Mouse (Mus musculus): ENCODE measurements around the gene Glce. TPM values are rescaled to one million over a fixed set of nuclear protein-coding genes. Genes with fewer than 3 reads are reported as not detected.

Gene Glce
- total and polyA plus RNA-seq, 3 experiments: 7.4 to 16.4 (median 13.1) TPM

DNA sequence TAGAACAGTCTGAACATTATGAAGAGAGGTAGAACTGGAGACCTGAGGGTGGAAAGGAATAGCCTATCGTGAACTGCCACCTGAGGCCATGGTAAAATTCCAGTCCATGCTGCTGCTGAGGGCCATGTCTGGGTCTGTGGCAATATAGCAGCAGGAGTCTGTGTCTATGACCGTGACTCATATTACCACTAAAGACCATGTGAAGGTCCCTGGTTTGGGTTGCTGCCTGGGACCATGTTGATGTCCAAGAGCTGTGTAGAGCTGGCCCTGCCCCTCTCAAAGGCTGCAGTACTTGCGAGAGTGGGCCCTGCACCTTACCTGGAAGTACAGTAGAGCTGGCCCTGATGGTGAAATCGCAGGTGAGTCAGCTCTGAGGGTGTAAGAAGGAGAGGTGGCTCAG lies 37.6 kb downstream of the Glce start:
- Histone ChIP-seq H3K4me2 (ENCODE audit: insufficient read depth, low read depth, poor library complexity, severe bottlenecking) (no peak overlapping the region), H3K9ac (ENCODE audit: insufficient read depth, low read depth) (no peak overlapping the region), H3K4me3 (replicated peaks in 1 of 3; ENCODE audit: low read depth in 2 of 3, low read length in 2 of 3, poor library complexity in 1 of 3) (no peak overlapping the region), H3K27ac (ENCODE audit: insufficient read depth, low read depth) (no peak overlapping the region), H3K79me2 (replicated peaks; ENCODE audit: control insufficient read depth, extremely low read depth, insufficient read depth, poor library complexity, severe bottlenecking) (no peaks in the 10 kb centered on the region), H3K36me3 (replicated peaks in 1 of 2; ENCODE audit: control insufficient read depth in 1 of 2, insufficient read depth in 1 of 2, low read length in 1 of 2) (peaks cover 7 to 11% of the 10 kb centered on the region in 2 experiments), H3K4me1 (ENCODE audit: control insufficient read depth in 1 of 2, insufficient read depth in 2 of 2) (peaks cover 0 to 8% of the 10 kb centered on the region in 2 experiments; a peak in 2 of 4 replicates), H3K27me3 (replicated peaks) (no peaks in the 10 kb centered on the region), H3K9me3 (replicated peaks; ENCODE audit: low read length) (no peaks in the 10 kb centered on the region)
- dilution Hi-C loops (cut with MboI; ENCODE audit: extremely low pct_ligation_motif_present, extremely low pct_unique_long_range_greater_than_20kb, low sequenced_read_pairs) (no loop called here), in situ Hi-C loops (cut with MboI; ENCODE audit: low pct_ligation_motif_present, low pct_unique_long_range_greater_than_20kb, low sequenced_read_pairs) (no loop called here)
- TF ChIP-seq SIN3A (IDR thresholded peaks at IDR 0.05; ENCODE audit: low read length) (no peak), POLR2A (IDR thresholded peaks at IDR 0.05; ENCODE audit: low read depth, low read length) (no peak), IRF4 (IDR thresholded peaks at IDR 0.05; ENCODE audit: low read depth, low read length) (no peak), MYC (IDR thresholded peaks at IDR 0.05; ENCODE audit: low read depth, low read length) (no peak), GABPA (IDR thresholded peaks at IDR 0.05; ENCODE audit: insufficient replicate concordance, low read depth, low read length) (no peak), MAZ (IDR thresholded peaks at IDR 0.05; ENCODE audit: low read depth, low read length) (no peak)
- DNase-seq (ENCODE audit: extremely low read depth): no peak

DNA sequence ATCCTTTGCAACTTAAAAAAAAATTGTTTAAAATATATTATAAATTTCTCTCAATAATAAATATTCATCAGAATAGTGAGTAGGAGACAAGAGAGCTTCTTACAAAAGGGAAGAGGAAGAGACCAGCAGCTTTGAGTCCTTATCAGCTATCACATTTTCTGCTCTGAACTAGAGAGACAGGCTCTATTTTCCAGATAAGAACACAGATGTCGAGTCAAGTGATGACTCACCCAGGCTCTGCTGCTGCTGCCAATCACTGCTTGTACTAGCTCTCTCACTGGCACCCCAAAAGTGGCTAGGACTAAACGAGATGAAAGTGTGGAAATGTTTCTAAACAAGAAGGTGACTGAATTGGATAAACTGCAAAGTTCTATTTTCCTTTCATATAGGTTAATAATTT lies 39.5 kb downstream of the Glce start:
- Histone ChIP-seq H3K9me3 (replicated peaks; ENCODE audit: low read length) (no peaks in the 10 kb centered on the region), H3K79me2 (replicated peaks; ENCODE audit: control insufficient read depth, extremely low read depth, insufficient read depth, poor library complexity, severe bottlenecking) (no peaks in the 10 kb centered on the region), H3K27ac (ENCODE audit: insufficient read depth, low read depth) (no peak overlapping the region), H3K9ac (ENCODE audit: insufficient read depth, low read depth) (no peak overlapping the region), H3K4me3 (replicated peaks in 1 of 3; ENCODE audit: low read depth in 2 of 3, low read length in 2 of 3, poor library complexity in 1 of 3) (no peak overlapping the region), H3K36me3 (replicated peaks in 1 of 2; ENCODE audit: control insufficient read depth in 1 of 2, insufficient read depth in 1 of 2, low read length in 1 of 2) (peaks cover 7 to 11% of the 10 kb centered on the region in 2 experiments), H3K4me1 (ENCODE audit: control insufficient read depth in 1 of 2, insufficient read depth in 2 of 2) (peaks cover 0 to 9% of the 10 kb centered on the region in 2 experiments; a peak in 2 of 4 replicates), H3K4me2 (ENCODE audit: insufficient read depth, low read depth, poor library complexity, severe bottlenecking) (no peak overlapping the region), H3K27me3 (replicated peaks) (no peaks in the 10 kb centered on the region)
- in situ Hi-C loops (cut with MboI; ENCODE audit: low pct_ligation_motif_present, low pct_unique_long_range_greater_than_20kb, low sequenced_read_pairs) (no loop called here), dilution Hi-C loops (cut with MboI; ENCODE audit: extremely low pct_ligation_motif_present, extremely low pct_unique_long_range_greater_than_20kb, low sequenced_read_pairs) (no loop called here)
- TF ChIP-seq GABPA (IDR thresholded peaks at IDR 0.05; ENCODE audit: insufficient replicate concordance, low read depth, low read length): no peak
- TF ChIP-seq E2F4 (IDR thresholded peaks at IDR 0.05; ENCODE audit: insufficient replicate concordance, low read depth, low read length): no peak
- TF ChIP-seq BHLHE40 (IDR thresholded peaks at IDR 0.05; ENCODE audit: low read depth, low read length): no peak
- TF ChIP-seq ZMIZ1 (IDR thresholded peaks at IDR 0.05; ENCODE audit: low read depth, low read length): no peak
- TF ChIP-seq NELFE (IDR thresholded peaks at IDR 0.05; ENCODE audit: low read depth, low read length): no peak
- TF ChIP-seq NRF1 (IDR thresholded peaks at IDR 0.05; ENCODE audit: low read depth, low read length): no peak
- TF ChIP-seq TCF12 (IDR thresholded peaks at IDR 0.05; ENCODE audit: low read depth, low read length): no peak
- no peak for TF ChIP-seq ETS1 (conservative IDR thresholded peaks at IDR 0.05; ENCODE audit: low read depth, low read length)
- TF ChIP-seq CHD2 (IDR thresholded peaks at IDR 0.05; ENCODE audit: low read length): no peak
- no peak for TF ChIP-seq MYC (IDR thresholded peaks at IDR 0.05; ENCODE audit: low read depth, low read length)
- TF ChIP-seq MAFK (IDR thresholded peaks at IDR 0.05; ENCODE audit: insufficient replicate concordance, low read length): no peak
- no peak for TF ChIP-seq IRF4 (IDR thresholded peaks at IDR 0.05; ENCODE audit: low read depth, low read length)
- no peak for TF ChIP-seq POLR2AphosphoS2 (IDR thresholded peaks at IDR 0.05; ENCODE audit: low read depth, low read length)
- no peak for TF ChIP-seq ELF1 (IDR thresholded peaks at IDR 0.05; ENCODE audit: low read depth, low read length)
- no peak for TF ChIP-seq JUN (IDR thresholded peaks at IDR 0.05; ENCODE audit: insufficient read depth, low read depth, low read length)
- TF ChIP-seq SIN3A (IDR thresholded peaks at IDR 0.05; ENCODE audit: low read length): no peak
- no peak for TF ChIP-seq MAX (IDR thresholded peaks at IDR 0.05; ENCODE audit: low read length)
- no peak for TF ChIP-seq USF1 (IDR thresholded peaks at IDR 0.05; ENCODE audit: low read depth, low read length)
- no peak for TF ChIP-seq EP300 (IDR thresholded peaks at IDR 0.05; ENCODE audit: low read length)
- DNase-seq (ENCODE audit: extremely low read depth): no peak
